Mouse (Mus musculus) urinary bladder, postnatal 4 days (tissue): ENCODE measurements around the gene Ap3m1.

Experiments
- DNase-seq, 2 experiments: peaks; one replicate each; pipeline ENCODE4 v3.0.0; 2021 to 2022; ENCODE audit warnings: low spot score in 2 of 2

Gene Ap3m1

GRCm38 (mm10) chr14:21069594-21069993 lies 17.3 kb upstream of the Ap3m1 start:
- DNase-seq = no peak

GRCm38 (mm10) chr14:21065490-21066162 lies 13.3 kb upstream of the Ap3m1 start:
- no peak for DNase-seq

GRCm38 (mm10) chr14:21064321-21064720 lies 12.0 kb upstream of the Ap3m1 start:
- DNase-seq = no peak

GRCm38 (mm10) chr14:21062766-21063513 lies 10.6 kb upstream of the Ap3m1 start:
- DNase-seq = no peak

- DNase-seq = no peak
These were observed 6.7 kb upstream of the Ap3m1 start for GRCm38 (mm10) chr14:21058972-21059371.

- DNase-seq = no peak
These were observed 1.3 kb upstream of the Ap3m1 start for GRCm38 (mm10) chr14:21053586-21053985.

GRCm38 (mm10) chr14:21053151-21053550 lies 843 bp upstream of the Ap3m1 start:
- DNase-seq = no peak

GRCm38 (mm10) chr14:21052781-21053130 lies 448 bp upstream of the Ap3m1 start:
- DNase-seq = peak; percentile 65 to 67

GRCm38 (mm10) chr14:21051380-21052111 lies 762 bp downstream of the Ap3m1 start:
- no peak for DNase-seq

- DNase-seq = no peak
These were observed 1.6 kb downstream of the Ap3m1 start for GRCm38 (mm10) chr14:21050734-21051133.

- no peak for DNase-seq
These were observed 3.4 kb downstream of the Ap3m1 start for GRCm38 (mm10) chr14:21048879-21049278.

GRCm38 (mm10) chr14:21047840-21048239 lies 4.5 kb downstream of the Ap3m1 start:
- no peak for DNase-seq

- DNase-seq = no peak
These were observed 12.7 kb downstream of the Ap3m1 start for GRCm38 (mm10) chr14:21039623-21040022.

- DNase-seq = no peak
These were observed 13.2 kb downstream of the Ap3m1 start for GRCm38 (mm10) chr14:21039077-21039476.

- no peak for DNase-seq
These were observed 17.5 kb downstream of the Ap3m1 start for GRCm38 (mm10) chr14:21034791-21035190.

- DNase-seq = no peak
These were observed 18.0 kb downstream of the Ap3m1 start for GRCm38 (mm10) chr14:21034271-21034670.

GRCm38 (mm10) chr14:21031783-21032511 lies 20.4 kb downstream of the Ap3m1 start:
- no peak for DNase-seq

GRCm38 (mm10) chr14:21029025-21029659 lies 23.2 kb downstream of the Ap3m1 start:
- DNase-seq = no peak

- DNase-seq = no peak
These were observed 24.8 kb downstream of the Ap3m1 start for GRCm38 (mm10) chr14:21027542-21027941.

GRCm38 (mm10) chr14:21020435-21020834 lies 31.9 kb downstream of the Ap3m1 start:
- no peak for DNase-seq

GRCm38 (mm10) chr14:21018977-21019376 lies 33.3 kb downstream of the Ap3m1 start:
- no peak for DNase-seq

- no peak for DNase-seq
These were observed 34.4 kb downstream of the Ap3m1 start for GRCm38 (mm10) chr14:21017871-21018270.
